Mouse (Mus musculus) cortical plate, adult 2 months (tissue): Measurements from ENCODE around the gene Larp4b. TPM values are rescaled to one million over a fixed set of nuclear protein-coding genes. Genes with fewer than 3 reads are reported as not detected.

ENCODE experiments used
- H3K27ac ChIP-seq: fragments of 200-500 bp; 2 replicates; pipeline ENCODE4 v1.5.1; 2012; ENCODE audit warnings: low read length, control low read depth, inconsistent platforms; ENCODE audit not compliant: insufficient read depth
- H3K4me1 ChIP-seq: fragments of 200-500 bp; 2 replicates; pipeline ENCODE4 v1.6.1; 2011; ENCODE audit warnings: low read length; ENCODE audit not compliant: control insufficient read depth, insufficient read depth
- H3K4me3 ChIP-seq: fragments of 200-500 bp; 2 replicates; pipeline ENCODE4 v1.5.1; 2011; ENCODE audit warnings: mild to moderate bottlenecking, low read length, control low read depth; ENCODE audit not compliant: insufficient read depth
- CTCF ChIP-seq: fragments of 200-500 bp; IDR thresholded peaks from 2 replicates; pipeline ENCODE4 v1.5.1; 2011; ENCODE audit warnings: mild to moderate bottlenecking, control low read depth, low read length; ENCODE audit not compliant: insufficient read depth; ENCODE audit errors: extremely low read depth
- POLR2A ChIP-seq: fragments of 200-500 bp; IDR thresholded peaks from 2 replicates; pipeline ENCODE4 v1.6.1; 2011; ENCODE audit warnings: mild to moderate bottlenecking, low read length, control low read depth; ENCODE audit not compliant: insufficient read depth; ENCODE audit errors: extremely low read depth
- polyA plus RNA-seq: library from polyadenylated mRNA; depleted of rRNA; stranded (reverse); fragments of >200 nt; gene quantifications from 2 replicates; pipeline ENCODE4 v1.2.3, GENCODE M21; 2012; rRNA removed

Gene Larp4b
- polyA plus RNA-seq, 1 experiment, result 31.7 TPM

DNA sequence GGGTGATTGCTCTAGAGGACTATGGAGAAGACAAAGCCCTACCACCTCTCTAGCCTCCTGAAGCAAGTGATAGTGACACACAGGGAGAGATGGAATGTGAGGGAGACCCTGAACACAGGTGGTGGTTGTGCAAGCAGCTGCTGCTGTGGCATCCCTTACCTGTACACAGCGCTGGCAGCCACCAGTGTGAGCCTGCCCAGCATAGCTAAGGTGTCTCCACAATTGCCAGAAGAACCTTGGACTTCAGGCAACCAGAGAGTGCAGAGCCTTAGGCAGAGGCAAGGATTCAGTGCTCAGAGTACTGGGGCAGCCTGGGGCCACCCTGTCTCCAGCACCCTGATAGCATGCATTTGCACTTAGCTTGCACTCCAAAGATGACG lies 105.8 kb downstream of the Larp4b start:
- H3K4me1 ChIP-seq, result no peaks in the 10 kb centered on the region
- TF ChIP-seq CTCF (no peak), POLR2A (no peak)
- H3K27ac ChIP-seq, result no peak overlapping the region
- H3K4me3 ChIP-seq, result no peak overlapping the region

- Histone ChIP-seq H3K4me1 (no peaks in the 10 kb centered on the region), H3K27ac (no peak overlapping the region), H3K4me3 (no peak overlapping the region)
- TF ChIP-seq POLR2A, result no peak
- no peak for TF ChIP-seq CTCF
These were observed 129.2 kb downstream of the Larp4b start for GRCm38 (mm10) chr13:9222761-9223405.

Other genes with a start within 250 kb of the Larp4b start
- 41.3 and 47.5 TPM in 2 replicates for gene Wdr37, start 222.0 kb upstream of the Larp4b start, polyA plus RNA-seq
- 43.0 and 48.3 TPM in 2 replicates for gene Idi1, start 208.4 kb upstream of the Larp4b start, polyA plus RNA-seq
- gene Gm9745, start 145.7 kb upstream of the Larp4b start, polyA plus RNA-seq, result not detected in 2 replicates
- gene Idi2, start 141.0 kb upstream of the Larp4b start, polyA plus RNA-seq, result 0.06 TPM in 1 of 2 replicates, not detected in the other
- 21.3 and 21.9 TPM in 2 replicates for gene Gtpbp4, start 97.8 kb upstream of the Larp4b start, polyA plus RNA-seq
- 24.8 and 25.0 TPM in 2 replicates for gene Dip2c, start 182.6 kb downstream of the Larp4b start, polyA plus RNA-seq